Mouse (Mus musculus) olfactory bulb, adult 2 months (tissue): ENCODE results near the gene Pdxdc1.

Experiments used
- CTCF ChIP-seq: fragments of 200-500 bp; IDR thresholded peaks from 2 replicates; pipeline ENCODE4 v1.5.1; 2012; ENCODE audit warnings: low read depth, mild to moderate bottlenecking, low read length, moderate library complexity; ENCODE audit not compliant: insufficient read depth
- POLR2A ChIP-seq: fragments of 200-500 bp; IDR thresholded peaks from 2 replicates; pipeline ENCODE4 v1.6.1; 2012; ENCODE audit warnings: mild to moderate bottlenecking, low read depth, low read length, moderate library complexity; ENCODE audit not compliant: insufficient read depth

- TF ChIP-seq CTCF (no peak), POLR2A (peak; percentile 37; the same call in 1 of the 2 replicates)
Measured at GRCm38 (mm10) chr16:13940139-13940846, 37.4 kb upstream of the Pdxdc1 start.
